Mouse (Mus musculus): Measurements from ENCODE around the gene Plin4. TPM values are rescaled to one million over a fixed set of nuclear protein-coding genes. Genes with fewer than 3 reads are reported as not detected.

Gene Plin4
- polyA plus RNA-seq, 1 experiment = 3.0 TPM

GRCm38 (mm10) chr17:56103465-56104285 is 5.9 kb downstream of the Plin4 start:
- Histone ChIP-seq H3K27ac (ENCODE audit: insufficient read depth, low read length) (no peak overlapping the region), H3K4me1 (ENCODE audit: control insufficient read depth, insufficient read depth, insufficient read length) (no peaks in the 10 kb centered on the region), H3K27me3 (ENCODE audit: control insufficient read depth, insufficient read depth, low read length) (no peaks in the 10 kb centered on the region), H3K4me3 (ENCODE audit: extremely low read depth, insufficient read depth, insufficient read length) (no peak overlapping the region), H3K36me3 (ENCODE audit: control insufficient read depth, insufficient read depth, low read length) (peaks cover 30% of the 10 kb centered on the region)
- DNase-seq (ENCODE audit: low read depth in 1 of 2, low spot score in 2 of 2) = no peak
- no peak for TF ChIP-seq CTCF (IDR thresholded peaks at IDR 0.05; ENCODE audit: extremely low read depth, insufficient read depth, insufficient read length, insufficient replicate concordance)
- no peak for TF ChIP-seq POLR2A (IDR thresholded peaks at IDR 0.05; ENCODE audit: low read depth, low read length)
- 98% methylated on average over 8 of the region's 8 CpGs for WGBS

GRCm38 (mm10) chr17:56102927-56103326 is 6.7 kb downstream of the Plin4 start:
- TF ChIP-seq POLR2A (IDR thresholded peaks at IDR 0.05; ENCODE audit: low read depth, low read length) (no peak), CTCF (IDR thresholded peaks at IDR 0.05; ENCODE audit: extremely low read depth, insufficient read depth, insufficient read length, insufficient replicate concordance) (no peak)
- H3K4me1 ChIP-seq (ENCODE audit: control insufficient read depth, insufficient read depth, insufficient read length) = no peaks in the 10 kb centered on the region
- H3K27me3 ChIP-seq (ENCODE audit: control insufficient read depth, insufficient read depth, low read length) = no peaks in the 10 kb centered on the region
- no peak overlapping the region for H3K27ac ChIP-seq (ENCODE audit: insufficient read depth, low read length)
- WGBS = 98% methylated on average over 9 of the region's 9 CpGs
- no peak for DNase-seq (ENCODE audit: low read depth in 1 of 2, low spot score in 2 of 2)
- H3K4me3 ChIP-seq (ENCODE audit: extremely low read depth, insufficient read depth, insufficient read length) = no peak overlapping the region
- peaks cover 36% of the 10 kb centered on the region for H3K36me3 ChIP-seq (ENCODE audit: control insufficient read depth, insufficient read depth, low read length)

- WGBS = 92% methylated on average over 5 of the region's 5 CpGs
- DNase-seq (ENCODE audit: low read depth in 1 of 2, low spot score in 2 of 2) = no peak
- Histone ChIP-seq H3K4me3 (ENCODE audit: extremely low read depth, insufficient read depth, insufficient read length) (no peak overlapping the region), H3K36me3 (ENCODE audit: control insufficient read depth, insufficient read depth, low read length) (peaks cover 44% of the 10 kb centered on the region), H3K27ac (ENCODE audit: insufficient read depth, low read length) (no peak overlapping the region), H3K27me3 (ENCODE audit: control insufficient read depth, insufficient read depth, low read length) (no peaks in the 10 kb centered on the region), H3K4me1 (ENCODE audit: control insufficient read depth, insufficient read depth, insufficient read length) (no peaks in the 10 kb centered on the region)
- TF ChIP-seq POLR2A (IDR thresholded peaks at IDR 0.05; ENCODE audit: low read depth, low read length) = no peak
- no peak for TF ChIP-seq CTCF (IDR thresholded peaks at IDR 0.05; ENCODE audit: extremely low read depth, insufficient read depth, insufficient read length, insufficient replicate concordance)
Measured at GRCm38 (mm10) chr17:56102158-56102557, 7.4 kb downstream of the Plin4 start.

- peaks cover 57% of the 10 kb centered on the region for H3K36me3 ChIP-seq (ENCODE audit: control insufficient read depth, insufficient read depth, low read length)
- WGBS = 92% methylated on average over 3 of the region's 3 CpGs
- TF ChIP-seq CTCF (IDR thresholded peaks at IDR 0.05; ENCODE audit: extremely low read depth, insufficient read depth, insufficient read length, insufficient replicate concordance) (no peak), POLR2A (IDR thresholded peaks at IDR 0.05; ENCODE audit: low read depth, low read length) (no peak)
Measured at GRCm38 (mm10) chr17:56100811-56101210, 8.8 kb downstream of the Plin4 start.

GRCm38 (mm10) chr17:56098711-56099572 is 10.7 kb downstream of the Plin4 start:
- no peak overlapping the region for H3K4me3 ChIP-seq (ENCODE audit: extremely low read depth, insufficient read depth, insufficient read length)
- no peaks in the 10 kb centered on the region for H3K4me1 ChIP-seq (ENCODE audit: control insufficient read depth, insufficient read depth, insufficient read length)
- TF ChIP-seq POLR2A (IDR thresholded peaks at IDR 0.05; ENCODE audit: low read depth, low read length) (no peak), CTCF (IDR thresholded peaks at IDR 0.05; ENCODE audit: extremely low read depth, insufficient read depth, insufficient read length, insufficient replicate concordance) (no peak)
- DNase-seq (ENCODE audit: low read depth in 1 of 2, low spot score in 2 of 2) = no peak
- 93% methylated on average over 15 of the region's 15 CpGs for WGBS
- no peaks in the 10 kb centered on the region for H3K27me3 ChIP-seq (ENCODE audit: control insufficient read depth, insufficient read depth, low read length)
- H3K36me3 ChIP-seq (ENCODE audit: control insufficient read depth, insufficient read depth, low read length) = peaks cover 59% of the 10 kb centered on the region
- no peak overlapping the region for H3K27ac ChIP-seq (ENCODE audit: insufficient read depth, low read length)

More at GRCm38 (mm10) chr17:56100811-56101210, 8.8 kb downstream of the Plin4 start:
- Histone ChIP-seq H3K4me3 (ENCODE audit: extremely low read depth, insufficient read depth, insufficient read length) (no peak overlapping the region), H3K4me1 (ENCODE audit: control insufficient read depth, insufficient read depth, insufficient read length) (no peaks in the 10 kb centered on the region), H3K27me3 (ENCODE audit: control insufficient read depth, insufficient read depth, low read length) (no peaks in the 10 kb centered on the region), H3K27ac (ENCODE audit: insufficient read depth, low read length) (no peak overlapping the region)
- DNase-seq (ENCODE audit: low read depth in 1 of 2, low spot score in 2 of 2) = no peak

- no peaks in the 10 kb centered on the region for H3K4me1 ChIP-seq (ENCODE audit: control insufficient read depth, insufficient read depth, insufficient read length)
- H3K4me3 ChIP-seq (ENCODE audit: extremely low read depth, insufficient read depth, insufficient read length) = no peak overlapping the region
- DNase-seq (ENCODE audit: low read depth in 1 of 2, low spot score in 2 of 2) = no peak
- H3K36me3 ChIP-seq (ENCODE audit: control insufficient read depth, insufficient read depth, low read length) = peaks cover 60% of the 10 kb centered on the region
- no peaks in the 10 kb centered on the region for H3K27me3 ChIP-seq (ENCODE audit: control insufficient read depth, insufficient read depth, low read length)
- no peak for TF ChIP-seq CTCF (IDR thresholded peaks at IDR 0.05; ENCODE audit: extremely low read depth, insufficient read depth, insufficient read length, insufficient replicate concordance)
- TF ChIP-seq POLR2A (IDR thresholded peaks at IDR 0.05; ENCODE audit: low read depth, low read length) = no peak
- H3K27ac ChIP-seq (ENCODE audit: insufficient read depth, low read length) = no peak overlapping the region
- 92% methylated on average over 8 of the region's 8 CpGs for WGBS
Measured at GRCm38 (mm10) chr17:56098180-56098579, 11.4 kb downstream of the Plin4 start.
